Mouse (Mus musculus): Measurements from ENCODE around the gene Olfr137.

Gene Olfr137

DNA sequence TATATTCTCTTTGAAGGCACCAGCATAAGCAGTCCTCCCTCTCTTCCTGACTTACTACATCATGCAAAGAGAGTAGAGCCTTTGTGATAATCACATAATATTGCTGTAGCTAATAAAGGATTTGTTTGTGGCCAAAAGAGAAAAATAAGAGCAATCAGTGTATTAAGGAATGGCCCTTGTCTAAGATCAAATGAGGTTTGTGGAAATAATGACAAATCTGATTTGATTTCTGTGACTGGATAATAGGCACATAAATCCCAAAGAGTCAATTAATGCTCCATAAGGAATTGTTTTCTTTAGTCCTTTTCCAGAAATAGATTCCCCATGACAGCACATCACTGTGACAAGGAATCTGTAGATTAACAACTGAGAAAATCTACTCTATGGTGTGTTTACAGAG is at the start of gene Olfr137:
Gene Olfr137 (minus strand): TSS at position 101 of the 400 bp plus-strand sequence.
- no peak for DNase-seq

DNA sequence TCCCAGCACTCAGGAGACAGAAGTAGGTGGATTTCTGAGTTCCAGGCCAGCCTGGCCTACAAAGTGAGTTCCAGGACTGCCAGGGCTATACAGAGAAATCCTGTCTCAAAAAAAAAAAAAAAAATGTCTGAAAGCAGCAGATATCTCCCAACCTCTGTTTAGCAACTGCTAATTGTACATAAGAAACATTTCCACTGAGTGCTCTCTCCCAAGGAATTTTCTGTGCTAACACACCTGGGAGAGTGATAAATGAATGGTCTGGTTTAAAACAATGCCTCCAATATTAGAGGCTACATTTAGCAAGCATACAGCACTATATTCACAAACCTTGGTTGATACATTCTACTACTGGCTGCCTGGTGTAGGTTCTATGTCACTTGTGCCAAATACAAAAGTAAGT is 22.2 kb upstream of the Olfr137 start, which contains the start of gene Olfr136:
Gene Olfr136 (plus strand): TSS at position 301 of the 400 bp plus-strand sequence.
- no peak for DNase-seq

DNA sequence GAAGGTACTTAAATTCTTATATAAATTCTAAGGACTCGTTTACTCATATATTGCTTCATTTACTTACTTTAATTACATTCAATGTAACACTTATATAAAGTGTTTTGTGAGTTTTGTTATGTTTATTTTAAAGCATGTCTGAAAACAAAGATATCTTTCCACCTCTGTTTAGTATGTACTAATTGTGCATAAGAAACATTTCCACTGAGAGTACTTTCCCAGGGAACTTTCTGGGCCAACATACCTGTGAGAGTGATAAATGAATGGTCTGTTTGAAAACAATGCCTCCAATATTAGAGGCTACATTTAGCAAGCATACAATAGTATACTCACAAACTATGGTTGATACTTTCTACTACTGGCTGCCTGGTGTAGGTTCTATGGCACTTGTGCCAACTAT is 46.6 kb downstream of the Olfr137 start, which contains the start of gene Olfr138:
Gene Olfr138 (plus strand): TSS at position 301 of the 400 bp plus-strand sequence.
- DNase-seq, result no peak

Measured in right cerebral cortex, postnatal 4 days (tissue).